Mouse (Mus musculus): Measurements from ENCODE around the gene Arid4a. TPM values are rescaled to one million over a fixed set of nuclear protein-coding genes. Genes with fewer than 3 reads are reported as not detected.

The Arid4a gene
- polyA plus RNA-seq (2012; ENCODE audit: insufficient read depth, insufficient read length, low replicate concordance, missing spikeins), result not detected in 2 replicates

- Histone ChIP-seq H3K4me1 (ENCODE audit: control insufficient read depth, insufficient read depth, low read length) (peaks cover 6% of the 10 kb centered on the region; the same call in 1 of the 2 replicates), H3K27ac (ENCODE audit: insufficient read depth, low read depth, low read length) (peak within 1 kb of the TSS; percentile 98), H3K4me3 (ENCODE audit: insufficient read depth, low read depth, low read length) (peak within 1 kb of the TSS; percentile 97)
- WGBS, result under 1% methylated on average over 61 of the region's 61 CpGs
- TF ChIP-seq CTCF (IDR thresholded peaks at IDR 0.05; ENCODE audit: insufficient read depth, low read depth, low read length) (no peak), POLR2A (IDR thresholded peaks at IDR 0.05; ENCODE audit: insufficient read depth, low read depth, low read length) (peak; percentile 84)
Measured at GRCm38 (mm10) chr12:71015363-71016210, at the start of gene Arid4a. Gene Arid4a, plus strand, starts transcription at chr12:71015990.

GRCm38 (mm10) chr12:70967581-70967980 lies 48.2 kb upstream of the Arid4a start:
- Histone ChIP-seq H3K27ac (ENCODE audit: insufficient read depth, low read depth, low read length) (peak overlapping the region; percentile 62; the same call in 1 of the 2 replicates), H3K4me3 (ENCODE audit: insufficient read depth, low read depth, low read length) (peak overlapping the region; percentile 68), H3K4me1 (ENCODE audit: control insufficient read depth, insufficient read depth, low read length) (no peaks in the 10 kb centered on the region)
- WGBS, result 16% methylated on average over 8 of the region's 8 CpGs
- TF ChIP-seq CTCF (IDR thresholded peaks at IDR 0.05; ENCODE audit: insufficient read depth, low read depth, low read length), result no peak
- no peak for TF ChIP-seq POLR2A (IDR thresholded peaks at IDR 0.05; ENCODE audit: insufficient read depth, low read depth, low read length)

DNA sequence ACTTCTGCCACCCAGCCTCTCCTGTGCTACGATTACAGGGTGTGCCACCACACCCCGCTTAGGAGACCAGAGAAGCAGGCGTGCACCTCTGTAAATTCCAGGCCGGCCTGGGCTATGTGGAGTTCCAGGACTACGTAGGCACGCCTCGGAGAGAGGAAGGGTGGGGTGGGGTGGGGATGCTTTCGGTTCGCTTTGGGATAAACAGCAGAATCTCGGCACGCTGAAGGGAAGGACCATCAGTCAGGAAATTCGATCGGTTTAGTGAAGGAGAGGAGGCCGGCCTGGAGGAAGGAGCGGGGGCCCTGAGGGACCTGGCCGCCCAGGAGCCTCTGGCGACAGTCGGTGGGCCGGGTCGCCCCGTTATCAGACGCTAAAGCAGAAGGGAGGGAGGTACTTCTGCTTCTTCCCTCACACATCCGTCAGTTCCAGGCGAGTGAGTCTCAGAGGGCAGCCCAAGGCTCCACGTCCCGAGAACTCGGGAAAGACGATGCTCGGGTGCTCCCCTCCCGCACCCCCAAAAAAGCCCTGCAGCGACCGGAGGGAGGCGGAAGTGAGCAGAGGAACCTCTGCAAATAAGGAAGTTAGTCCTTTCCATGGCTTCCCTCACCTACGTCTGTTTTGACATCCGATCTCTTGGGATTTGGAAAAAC lies 47.5 kb upstream of the Arid4a start:
- TF ChIP-seq POLR2A (IDR thresholded peaks at IDR 0.05; ENCODE audit: insufficient read depth, low read depth, low read length) (no peak), CTCF (IDR thresholded peaks at IDR 0.05; ENCODE audit: insufficient read depth, low read depth, low read length) (peak; percentile 52; the same call in 1 of the 2 replicates)
- no peaks in the 10 kb centered on the region for H3K4me1 ChIP-seq (ENCODE audit: control insufficient read depth, insufficient read depth, low read length)
- WGBS, result under 1% methylated on average over 35 of the region's 35 CpGs

GRCm38 (mm10) chr12:70968791-70969307 lies 46.9 kb upstream of the Arid4a start:
- WGBS, result under 1% methylated on average over 15 of the region's 15 CpGs
- TF ChIP-seq CTCF (IDR thresholded peaks at IDR 0.05; ENCODE audit: insufficient read depth, low read depth, low read length), result no peak
- no peak for TF ChIP-seq POLR2A (IDR thresholded peaks at IDR 0.05; ENCODE audit: insufficient read depth, low read depth, low read length)

More for the DNA sequence above, 47.5 kb upstream of the Arid4a start:
- H3K27ac ChIP-seq (ENCODE audit: insufficient read depth, low read depth, low read length), result peak overlapping the region; percentile 62
- H3K4me3 ChIP-seq (ENCODE audit: insufficient read depth, low read depth, low read length), result peak overlapping the region; percentile 68

GRCm38 (mm10) chr12:70969485-70970184 lies 46.2 kb upstream of the Arid4a start:
- H3K4me3 ChIP-seq (ENCODE audit: insufficient read depth, low read depth, low read length), result no peak overlapping the region
- 3% methylated on average over 17 of the region's 17 CpGs for WGBS
- peak overlapping the region; percentile 75; the same call in 1 of the 2 replicates for H3K27ac ChIP-seq (ENCODE audit: insufficient read depth, low read depth, low read length)
- TF ChIP-seq POLR2A (IDR thresholded peaks at IDR 0.05; ENCODE audit: insufficient read depth, low read depth, low read length) (no peak), CTCF (IDR thresholded peaks at IDR 0.05; ENCODE audit: insufficient read depth, low read depth, low read length) (no peak)
- H3K4me1 ChIP-seq (ENCODE audit: control insufficient read depth, insufficient read depth, low read length), result 0 out of 2 replicates have a peak, but pooled peaks cover 3% of the 10 kb centered on the region

More at GRCm38 (mm10) chr12:70968791-70969307, 46.9 kb upstream of the Arid4a start:
- Histone ChIP-seq H3K4me1 (ENCODE audit: control insufficient read depth, insufficient read depth, low read length) (0 out of 2 replicates have a peak, but pooled peaks cover 1% of the 10 kb centered on the region), H3K4me3 (ENCODE audit: insufficient read depth, low read depth, low read length) (peak overlapping the region; percentile 68), H3K27ac (ENCODE audit: insufficient read depth, low read depth, low read length) (peak overlapping the region; percentile 55)

GRCm38 (mm10) chr12:70973831-70974230 lies 42.0 kb upstream of the Arid4a start:
- TF ChIP-seq POLR2A (IDR thresholded peaks at IDR 0.05; ENCODE audit: insufficient read depth, low read depth, low read length) (no peak), CTCF (IDR thresholded peaks at IDR 0.05; ENCODE audit: insufficient read depth, low read depth, low read length) (no peak)
- Histone ChIP-seq H3K4me3 (ENCODE audit: insufficient read depth, low read depth, low read length) (no peak overlapping the region), H3K4me1 (ENCODE audit: control insufficient read depth, insufficient read depth, low read length) (0 out of 2 replicates have a peak, but pooled peaks cover 3% of the 10 kb centered on the region), H3K27ac (ENCODE audit: insufficient read depth, low read depth, low read length) (no peak overlapping the region)
- 71% methylated on average over 4 of the region's 4 CpGs for WGBS

GRCm38 (mm10) chr12:70974441-70975266 lies 41.1 kb upstream of the Arid4a start, which contains the start of gene Psma3:
Gene Psma3, plus strand, starts transcription at chr12:70974621.
- Histone ChIP-seq H3K4me1 (ENCODE audit: control insufficient read depth, insufficient read depth, low read length) (0 out of 2 replicates have a peak, but pooled peaks cover 3% of the 10 kb centered on the region), H3K27ac (ENCODE audit: insufficient read depth, low read depth, low read length) (peak within 1 kb of the TSS; percentile 73), H3K4me3 (ENCODE audit: insufficient read depth, low read depth, low read length) (peak within 1 kb of the TSS; percentile 80)
- WGBS, result under 1% methylated on average over 71 of the region's 71 CpGs
- TF ChIP-seq CTCF (IDR thresholded peaks at IDR 0.05; ENCODE audit: insufficient read depth, low read depth, low read length) (no peak), POLR2A (IDR thresholded peaks at IDR 0.05; ENCODE audit: insufficient read depth, low read depth, low read length) (peak; percentile 73)
